In the genomic region with DNA sequence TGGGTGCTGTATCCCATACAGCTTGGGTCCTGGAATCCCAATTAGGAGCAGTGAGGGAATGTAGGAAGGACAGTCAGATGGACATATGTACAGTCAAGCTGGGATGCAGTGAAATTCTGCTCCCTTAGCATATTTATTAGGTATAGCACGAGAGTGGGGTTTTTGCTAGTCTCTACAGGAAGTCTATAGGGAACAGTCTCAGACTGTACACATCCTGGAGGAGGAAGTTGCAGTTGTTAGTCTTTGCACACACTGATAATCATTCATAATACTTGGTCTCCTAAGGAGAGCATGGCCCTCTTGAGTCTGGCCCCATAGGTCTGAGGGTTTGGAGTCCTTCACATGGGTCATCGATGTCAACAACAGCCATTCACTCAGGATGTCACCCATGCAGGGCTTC, we compare ENCODE assay signal across 14 mouse cellular contexts.
"Had no signal": no experiment of that assay in that cellular context is flagged by ENCODE, and none has a peak within 500 bp of the region (broad histone marks: within the 10 kb centered on the region; RNA-seq: fewer than 3 reads in every experiment).

No protein-coding gene starts in this region.

- H3K27ac ChIP-seq: kidney, postnatal 0 days; left cerebral cortex, adult 2 months; limb, embryonic 15.5 days; liver, embryonic 13.5 days; midbrain, embryonic 13.5 days; neural tube, embryonic 15.5 days had no signal

- ATAC-seq: intestine, embryonic 16.5 days had no signal

- H3K4me3 ChIP-seq: left cerebral cortex, adult 2 months; limb, embryonic 15.5 days; liver, embryonic 13.5 days; midbrain, embryonic 13.5 days; myocyte; neural tube, embryonic 15.5 days had no signal

- H3K9me3 ChIP-seq: liver, embryonic 13.5 days; midbrain, embryonic 13.5 days; neural tube, embryonic 15.5 days had no signal

- H3K27me3 ChIP-seq: limb, embryonic 15.5 days; liver, embryonic 13.5 days; midbrain, embryonic 13.5 days; neural tube, embryonic 15.5 days had no signal

- H3K4me2 ChIP-seq: limb, embryonic 15.5 days; liver, embryonic 13.5 days; midbrain, embryonic 13.5 days; neural tube, embryonic 15.5 days had no signal

- DNase-seq: kidney, adult 8-10 months; kidney, postnatal 36 days; liver, embryonic 13.5 days; lung, postnatal 4 days; right cerebral cortex, adult 18-20 months; right cerebral cortex, postnatal 25 days; thymus, postnatal 36 days had no signal

- H3K9ac ChIP-seq: limb, embryonic 15.5 days; liver, embryonic 13.5 days; midbrain, embryonic 13.5 days; neural tube, embryonic 15.5 days had no signal

- H3K4me1 ChIP-seq: limb, embryonic 15.5 days; liver, embryonic 13.5 days; neural tube, embryonic 15.5 days had no signal

- H3K36me3 ChIP-seq: liver, embryonic 13.5 days had no signal
